Comparison of ENCODE assay signal across 8 mouse cellular contexts in the genomic region with DNA sequence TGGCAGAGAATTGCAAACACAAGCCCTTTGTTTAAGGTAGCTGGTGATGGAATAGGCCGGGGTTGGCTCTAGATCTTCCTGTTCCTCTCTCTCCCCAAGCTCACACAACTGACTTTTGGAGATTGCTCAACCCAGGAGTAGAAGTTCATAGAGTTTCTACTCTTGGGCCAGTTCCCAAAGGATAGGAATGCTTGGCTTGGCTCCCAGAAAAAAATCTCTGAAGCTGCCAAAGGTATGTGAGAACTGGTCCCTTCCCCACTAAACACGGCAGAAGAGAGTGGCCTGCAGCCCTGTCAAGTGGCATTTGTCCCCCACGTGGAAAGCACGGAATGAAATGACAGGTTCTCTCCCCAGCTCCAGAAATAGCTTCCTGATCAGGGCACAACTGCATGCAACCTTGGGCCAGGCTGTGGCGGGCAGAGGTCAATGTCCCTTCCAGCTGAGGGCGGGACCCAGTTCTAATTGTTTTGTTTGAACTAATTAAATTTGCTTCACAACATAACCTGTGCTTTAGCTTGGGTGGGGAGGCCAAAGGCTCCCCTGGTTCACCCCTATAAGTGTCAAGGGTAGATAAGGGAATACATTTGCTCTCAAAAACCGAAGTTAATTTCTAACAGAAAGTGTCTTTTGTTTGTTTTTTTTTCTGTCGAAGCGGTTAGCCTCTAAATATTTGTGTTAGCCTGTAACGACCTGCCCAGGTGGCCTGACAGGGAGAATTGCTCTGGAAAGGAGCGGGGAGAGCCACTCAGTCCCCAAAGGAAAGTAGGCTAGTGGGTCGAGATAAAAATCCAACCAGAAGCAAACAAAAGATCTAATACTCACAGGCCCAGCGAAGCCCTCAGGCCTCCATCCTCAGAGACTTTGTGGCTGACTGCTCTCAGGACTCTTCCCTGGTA.
A peak's percentile ranks its signal among the peaks of the same experiment; 100 is the strongest.
DNase-seq lines count a peak whose midpoint lies in the region; ATAC-seq and TF ChIP-seq lines count a peak whose summit lies in the region.

No protein-coding gene starts in this region.

- H3K36me3 ChIP-seq in lung, embryonic 14.5 days (ENCODE audit: insufficient read depth): no peaks in the 10 kb centered on the region
- no peaks in the 10 kb centered on the region for H3K36me3 ChIP-seq in forebrain, embryonic 12.5 days (replicated peaks)

- H3K4me1 ChIP-seq in lung, embryonic 14.5 days (ENCODE audit: insufficient read depth): peaks cover 55% of the 10 kb centered on the region
- peaks cover 13% of the 10 kb centered on the region for H3K4me1 ChIP-seq in forebrain, embryonic 12.5 days

- no peak overlapping the region for H3K4me2 ChIP-seq in lung, embryonic 14.5 days
- no peak overlapping the region for H3K4me2 ChIP-seq in forebrain, embryonic 12.5 days

- peak; percentile 65 for ATAC-seq in granulocyte monocyte progenitor cell, adult 5-6 weeks (replicated peaks; ENCODE audit: poor library complexity, severe bottlenecking)
- ATAC-seq in lung, embryonic 14.5 days (ENCODE audit: insufficient read depth): peak; percentile 77
- ATAC-seq in forebrain, embryonic 12.5 days (ENCODE audit: low FRiP score): no peak

- peak; percentile 97 for DNase-seq in Muller cell, postnatal 12 days (ENCODE audit: inconsistent ontology term)
- peak; percentile 47 for DNase-seq in adrenal gland, postnatal 25 days
- DNase-seq in kidney, adult 18-20 months: peak; percentile 81
- peak; percentile 95 for DNase-seq in lung, embryonic 14.5 days
- DNase-seq in testis, postnatal 14 days (ENCODE audit: low spot score): peak; percentile 60
- no peak for DNase-seq in spleen, adult 18-20 months

- H3K27ac ChIP-seq in lung, embryonic 14.5 days (ENCODE audit: low read depth): peak overlapping the region; percentile 90
- no peak overlapping the region for H3K27ac ChIP-seq in forebrain, embryonic 12.5 days

- TF ChIP-seq CTCF in lung, embryonic 14.5 days (IDR thresholded peaks at IDR 0.05; ENCODE audit: low read depth): no peak

- no peak overlapping the region for H3K9ac ChIP-seq in lung, embryonic 14.5 days
- H3K9ac ChIP-seq in forebrain, embryonic 12.5 days: no peak overlapping the region

- WGBS in lung, embryonic 14.5 days: 13% methylated on average over 13 of the region's 13 CpGs
- 54% methylated on average over 13 of the region's 13 CpGs for WGBS in forebrain, embryonic 12.5 days

- H3K4me3 ChIP-seq in lung, embryonic 14.5 days (ENCODE audit: low read depth, low read length): no peak overlapping the region
- no peak overlapping the region for H3K4me3 ChIP-seq in forebrain, embryonic 12.5 days (replicated peaks)

- no peaks in the 10 kb centered on the region for H3K27me3 ChIP-seq in lung, embryonic 14.5 days (ENCODE audit: insufficient read depth, low read length)
- no peaks in the 10 kb centered on the region for H3K27me3 ChIP-seq in forebrain, embryonic 12.5 days

- no peaks in the 10 kb centered on the region for H3K9me3 ChIP-seq in lung, embryonic 14.5 days (ENCODE audit: low read depth, low read length)
- H3K9me3 ChIP-seq in forebrain, embryonic 12.5 days: no peaks in the 10 kb centered on the region

Comparison
In these comparisons a context has a peak if more than half of its experiments do, and no peak if none do; other contexts are left out.
1. DNase-seq: peak in Muller cell, postnatal 12 days (single experiment), adrenal gland, postnatal 25 days (single experiment), kidney, adult 18-20 months (single experiment), lung, embryonic 14.5 days (single experiment) and testis, postnatal 14 days (single experiment); none in spleen, adult 18-20 months (0 of 2).